Mouse (Mus musculus) left cerebral cortex, adult 9 months (tissue): Measurements from ENCODE around the gene Tbc1d9b.
A peak's percentile ranks its signal among the peaks of the same experiment; 100 is the strongest.

ENCODE experiments used
- DNase-seq, 2 experiments: peaks; one replicate each; pipeline ENCODE4 v3.0.0; 2022; ENCODE audit warnings: low spot score in 2 of 2

Tbc1d9b gene

GRCm38 (mm10) chr11:50210505-50211151 lies 79.4 kb downstream of the Tbc1d9b start, which contains the start of the genes Sqstm1 and Mgat4b:
Sqstm1 (minus strand) TSS chr11:50210827.
Mgat4b (plus strand) TSS chr11:50210890.
- peak in 1 of 2 experiments; percentile 85 for DNase-seq

DNA sequence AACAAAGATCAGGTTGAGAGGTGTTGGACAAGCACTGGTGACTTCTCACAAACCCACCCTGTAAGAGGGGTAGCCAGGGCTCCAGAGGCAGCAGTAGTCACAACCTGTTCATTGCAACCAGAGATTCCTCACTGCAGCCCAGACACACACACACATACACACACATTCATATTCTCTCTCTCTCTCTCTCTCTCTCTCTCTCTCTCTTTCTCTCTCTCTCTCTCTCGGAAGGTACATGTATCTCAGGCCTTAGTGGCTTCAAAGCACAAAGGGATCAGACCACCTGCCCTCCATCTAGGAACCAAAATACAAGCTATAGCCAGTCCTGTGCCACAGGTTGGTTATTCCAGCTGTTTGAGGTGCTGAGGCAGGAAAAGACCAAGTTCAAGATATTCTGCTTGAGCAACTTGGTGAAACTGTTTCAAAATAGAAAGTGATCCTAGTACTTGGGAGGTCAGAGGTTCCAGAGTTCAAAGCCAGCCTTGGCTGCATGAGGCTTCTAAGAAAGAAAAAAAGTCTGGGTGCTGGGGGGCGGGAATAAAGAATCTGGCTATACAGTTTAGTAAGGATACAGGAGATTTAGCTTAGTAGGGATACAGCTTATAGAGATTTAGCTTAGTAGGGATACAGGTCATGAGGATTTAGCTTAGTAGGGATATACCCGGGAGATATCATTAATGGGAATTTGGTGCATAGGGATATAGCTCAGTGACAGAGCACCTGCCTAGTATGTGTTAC lies 80.3 kb downstream of the Tbc1d9b start:
- DNase-seq = no peak

DNA sequence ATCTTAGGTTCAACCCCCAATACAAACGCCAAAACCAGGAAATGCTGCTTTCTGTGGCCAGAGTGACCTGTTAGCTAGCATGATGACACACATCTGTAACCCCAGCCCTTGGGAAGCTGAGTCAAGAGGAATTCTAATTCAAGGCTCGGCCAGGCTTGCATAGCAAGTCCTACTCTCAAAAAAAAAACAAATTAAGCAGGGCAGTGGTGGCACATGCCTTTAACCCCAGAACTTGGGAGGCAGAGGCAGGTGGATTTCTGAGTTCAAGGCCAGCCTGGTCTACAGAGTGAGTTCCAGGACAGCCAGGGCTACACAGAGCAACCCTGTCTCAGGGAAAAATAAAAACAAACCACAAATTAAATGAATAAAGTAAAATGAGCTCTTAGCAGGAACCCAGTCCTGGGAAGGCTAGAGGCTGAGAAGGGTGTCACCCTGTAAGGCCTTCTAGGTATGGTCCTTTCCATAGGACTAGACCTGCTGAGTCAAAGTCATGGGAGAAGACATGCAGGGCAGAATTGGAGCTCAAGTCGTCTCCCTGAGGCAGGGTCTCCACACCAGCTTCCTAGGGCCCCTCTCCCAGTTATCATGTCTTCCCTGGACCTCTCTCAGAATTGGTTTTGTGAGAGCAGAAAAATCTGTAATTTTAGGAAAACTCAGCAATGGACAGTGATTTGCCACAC lies 81.0 kb downstream of the Tbc1d9b start:
- no peak for DNase-seq

DNA sequence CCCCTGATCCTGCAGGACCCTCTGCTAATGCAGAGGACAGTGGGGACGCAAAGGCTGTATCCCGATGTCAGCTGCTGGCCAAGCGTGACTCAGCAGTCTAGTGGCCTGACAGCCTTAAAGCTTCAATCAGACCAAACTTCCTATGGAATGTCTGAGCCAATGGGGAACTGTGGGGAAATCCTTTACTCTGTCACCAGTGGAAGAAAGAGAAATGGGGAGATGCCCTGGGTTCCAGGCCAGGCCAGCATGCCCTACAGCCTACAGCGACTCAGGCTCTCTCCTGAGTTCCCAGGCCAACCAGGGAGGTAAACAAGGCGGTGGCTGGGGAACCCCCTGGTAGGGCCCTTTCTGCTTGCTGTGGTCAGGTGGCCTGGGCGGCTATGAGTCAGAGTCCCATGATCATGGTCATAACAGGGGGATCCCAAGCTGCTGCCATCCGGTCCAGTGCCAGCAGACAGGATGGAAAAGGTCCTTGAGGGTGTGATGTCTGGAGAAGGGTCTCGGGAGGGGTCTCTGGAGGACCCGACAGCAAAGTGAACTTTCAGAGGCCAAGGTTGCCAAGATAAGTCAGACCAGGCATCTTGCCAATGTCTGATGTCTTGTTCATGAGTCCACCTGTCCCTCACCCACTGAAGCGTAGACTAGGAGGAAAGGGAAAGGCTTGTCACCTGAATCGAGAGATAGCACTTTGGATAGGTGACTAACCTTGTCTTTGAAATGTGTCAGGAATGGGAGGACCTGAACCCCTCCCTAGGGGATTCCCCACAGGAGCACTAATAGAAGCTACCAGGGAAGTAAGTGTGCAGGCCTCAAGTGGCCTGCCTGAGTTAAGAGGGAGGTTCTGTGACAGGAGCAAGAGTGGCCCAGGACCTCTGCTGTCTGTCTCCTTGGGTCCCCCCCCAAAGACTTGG lies 81.9 kb downstream of the Tbc1d9b start:
- DNase-seq = peak in 1 of 2 experiments; percentile 73

GRCm38 (mm10) chr11:50214631-50215030 lies 83.4 kb downstream of the Tbc1d9b start:
- no peak for DNase-seq

DNA sequence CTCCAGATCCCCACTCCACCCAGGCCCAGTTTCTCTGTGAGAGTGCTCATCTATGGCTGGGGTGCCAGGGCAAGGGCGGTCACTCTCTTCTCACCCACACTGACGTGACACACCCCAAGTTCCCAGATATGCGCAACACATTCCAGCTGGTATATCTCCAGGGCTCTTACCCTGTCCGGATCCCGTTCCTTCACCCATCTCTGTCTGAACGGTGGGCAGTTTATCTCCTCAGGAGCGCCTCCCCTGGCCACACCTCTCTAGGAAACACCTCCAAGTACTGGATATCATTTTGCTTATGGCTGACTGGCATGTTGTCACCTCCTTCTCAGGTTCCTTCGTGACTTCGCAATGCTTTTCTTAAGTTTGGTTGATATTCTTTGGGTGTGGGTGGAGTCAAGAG lies 84.4 kb downstream of the Tbc1d9b start:
- no peak for DNase-seq

GRCm38 (mm10) chr11:50216724-50217366 lies 85.6 kb downstream of the Tbc1d9b start:
- no peak for DNase-seq

- no peak for DNase-seq
These were observed 86.6 kb downstream of the Tbc1d9b start for GRCm38 (mm10) chr11:50217811-50218210.

- no peak for DNase-seq
These were observed 88.6 kb downstream of the Tbc1d9b start for GRCm38 (mm10) chr11:50219833-50220232.
